ENCODE assay signal across 7 mouse cellular contexts in the genomic region with DNA sequence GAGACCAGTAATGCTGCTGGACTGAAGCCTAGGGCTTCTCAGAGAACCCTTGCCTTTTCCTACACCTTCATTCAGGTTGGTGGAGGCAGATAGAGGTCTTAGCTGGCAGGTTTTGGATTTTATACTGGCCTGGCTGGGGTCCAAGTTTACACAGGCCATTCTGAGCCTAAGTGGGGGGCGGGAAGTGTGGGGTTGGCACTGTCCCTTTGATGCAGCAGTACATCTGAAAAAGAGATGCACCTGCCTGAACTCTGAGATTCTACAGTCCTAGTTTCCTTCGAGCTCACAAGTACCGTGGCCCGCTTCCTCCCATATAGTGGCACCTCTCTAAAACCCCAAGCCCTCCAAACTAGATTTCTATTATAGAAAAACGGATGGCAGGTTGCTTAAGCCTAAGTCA. TPM values are rescaled to one million over a fixed set of nuclear protein-coding genes. Genes with fewer than 3 reads are reported as not detected.
DNase-seq lines count a peak whose midpoint lies in the region; ATAC-seq and TF ChIP-seq lines count a peak whose summit lies in the region.

No protein-coding gene starts in this region.

- no peak for TF ChIP-seq CTCF in lung, adult 2 months (IDR thresholded peaks at IDR 0.05; ENCODE audit: insufficient read depth, low read length)
- TF ChIP-seq CTCF in thymus, adult 2 months (IDR thresholded peaks at IDR 0.05; ENCODE audit: borderline replicate concordance, control insufficient read depth, extremely low read depth, insufficient read depth, low read length, poor library complexity), result no peak

- H3K9ac ChIP-seq in forebrain, embryonic 13.5 days, result no peak overlapping the region
- H3K9ac ChIP-seq in liver, embryonic 12.5 days, result no peak overlapping the region

- no peak for DNase-seq in lung, adult 2 months
- no peak for DNase-seq in lung, postnatal 36 days
- DNase-seq in thymus, adult 2 months, result peak; percentile 69
- DNase-seq in natural killer cell, adult 2 months (ENCODE audit: low spot score in 2 of 2), result no peak
- no peak for DNase-seq in adrenal gland, adult 18-20 months (ENCODE audit: low spot score in 2 of 2)

- H3K4me1 ChIP-seq in lung, adult 2 months (ENCODE audit: control insufficient read depth, insufficient read depth, low read length), result peaks cover 15% of the 10 kb centered on the region
- H3K4me1 ChIP-seq in forebrain, embryonic 13.5 days, result peaks cover 47% of the 10 kb centered on the region
- peaks cover 40% of the 10 kb centered on the region for H3K4me1 ChIP-seq in liver, embryonic 12.5 days
- peaks cover 43% of the 10 kb centered on the region for H3K4me1 ChIP-seq in thymus, adult 2 months (replicated peaks; ENCODE audit: control insufficient read depth, insufficient read depth, low read length)

- H3K27me3 ChIP-seq in forebrain, embryonic 13.5 days, result peaks cover 28% of the 10 kb centered on the region
- H3K27me3 ChIP-seq in liver, embryonic 12.5 days (replicated peaks), result peaks cover 58% of the 10 kb centered on the region
- H3K27me3 ChIP-seq in thymus, adult 2 months (ENCODE audit: control insufficient read depth, insufficient read depth, low read length), result no peaks in the 10 kb centered on the region

- H3K4me2 ChIP-seq in forebrain, embryonic 13.5 days, result peak overlapping the region; percentile 96
- peak overlapping the region; percentile 94 for H3K4me2 ChIP-seq in liver, embryonic 12.5 days

- H3K36me3 ChIP-seq in forebrain, embryonic 13.5 days (ENCODE audit: poor library complexity, severe bottlenecking), result no peaks in the 10 kb centered on the region
- no peaks in the 10 kb centered on the region for H3K36me3 ChIP-seq in liver, embryonic 12.5 days
- no peaks in the 10 kb centered on the region for H3K36me3 ChIP-seq in thymus, adult 2 months (ENCODE audit: control insufficient read depth, insufficient read depth, low read length)

- WGBS in lung, adult 2 months, result 27% methylated on average over 5 of the region's 5 CpGs
- WGBS in forebrain, embryonic 13.5 days, result 35% methylated on average over 5 of the region's 5 CpGs
- WGBS in liver, embryonic 12.5 days (ENCODE audit: insufficient replicate concordance), result 60% methylated on average over 5 of the region's 5 CpGs
- 4% methylated on average over 5 of the region's 5 CpGs for WGBS in thymus, adult 2 months

- no peak overlapping the region for H3K27ac ChIP-seq in forebrain, embryonic 13.5 days
- no peak overlapping the region for H3K27ac ChIP-seq in liver, embryonic 12.5 days
- H3K27ac ChIP-seq in thymus, adult 2 months (ENCODE audit: control insufficient read depth, insufficient read depth, low read length), result peak overlapping the region; percentile 98

- no peak for ATAC-seq in forebrain, embryonic 13.5 days
- no peak for ATAC-seq in liver, embryonic 12.5 days

- no peaks in the 10 kb centered on the region for H3K9me3 ChIP-seq in forebrain, embryonic 13.5 days (replicated peaks)
- H3K9me3 ChIP-seq in liver, embryonic 12.5 days (replicated peaks), result no peaks in the 10 kb centered on the region

- H3K4me3 ChIP-seq in lung, adult 2 months (replicated peaks; ENCODE audit: extremely low read depth, low read depth, low read length), result peak overlapping the region; percentile 77
- no peak overlapping the region for H3K4me3 ChIP-seq in forebrain, embryonic 13.5 days
- no peak overlapping the region for H3K4me3 ChIP-seq in liver, embryonic 12.5 days
- peak overlapping the region; percentile 81 for H3K4me3 ChIP-seq in thymus, adult 2 months (ENCODE audit: control insufficient read depth, insufficient read depth, low read length)

- no peak for TF ChIP-seq POLR2A in lung, adult 2 months (IDR thresholded peaks at IDR 0.05; ENCODE audit: borderline replicate concordance, extremely low read depth, low read depth, low read length)
- TF ChIP-seq POLR2A in thymus, adult 2 months (IDR thresholded peaks at IDR 0.05; ENCODE audit: control insufficient read depth, extremely low read depth, insufficient read depth, low read length, poor library complexity), result no peak

RNA-seq across cellular contexts. Expression of gene Impdh1, which starts 1.4 kb away (rescaled TPM):
- polyA plus RNA-seq in lung, adult 2 months (2012; rRNA removed), result 214 and 217 TPM in 2 replicates
- polyA plus RNA-seq in forebrain, embryonic 13.5 days (2015; fragmentation: Nextera tagmentation; extraction: Ambion mirVana), result 37.6 and 39.2 TPM in 2 replicates
- polyA plus RNA-seq in liver, embryonic 12.5 days (2016; fragmentation: Nextera tagmentation; extraction: Ambion mirVana), result 13.7 and 14.3 TPM in 2 replicates
- polyA plus RNA-seq in thymus, adult 2 months (2012; rRNA removed), result 323 and 354 TPM in 2 replicates
- 10 to 100 TPM; 49.6 to 63.7 TPM for total RNA-seq in adrenal gland, adult 18-20 months (2021)

RNA-seq across cellular contexts. Expression of gene Prrt4, which starts 35.4 kb away (rescaled TPM):
- polyA plus RNA-seq in lung, adult 2 months (2012; rRNA removed), result 10.8 and 12.2 TPM in 2 replicates
- 1.5 and 1.8 TPM in 2 replicates for polyA plus RNA-seq in forebrain, embryonic 13.5 days (2015; fragmentation: Nextera tagmentation; extraction: Ambion mirVana)
- polyA plus RNA-seq in liver, embryonic 12.5 days (2016; fragmentation: Nextera tagmentation; extraction: Ambion mirVana), result 0.07 and 0.12 TPM in 2 replicates
- polyA plus RNA-seq in thymus, adult 2 months (2012; rRNA removed), result 0.32 and 0.41 TPM in 2 replicates
- total RNA-seq in adrenal gland, adult 18-20 months (2021), result 1 to 10 TPM; 1.3 to 3.9 TPM

RNA-seq across cellular contexts. Expression of gene Rbm28, which starts 50.0 kb away (rescaled TPM):
- 6.5 and 10.8 TPM in 2 replicates for polyA plus RNA-seq in lung, adult 2 months (2012; rRNA removed)
- polyA plus RNA-seq in forebrain, embryonic 13.5 days (2015; fragmentation: Nextera tagmentation; extraction: Ambion mirVana), result 46.9 and 48.8 TPM in 2 replicates
- polyA plus RNA-seq in liver, embryonic 12.5 days (2016; fragmentation: Nextera tagmentation; extraction: Ambion mirVana), result 23.2 and 27.2 TPM in 2 replicates
- polyA plus RNA-seq in thymus, adult 2 months (2012; rRNA removed), result 9.9 and 13.0 TPM in 2 replicates
- total RNA-seq in adrenal gland, adult 18-20 months (2021), result 10 to 100 TPM; 32.4 to 34.3 TPM

RNA-seq across cellular contexts. Expression of gene Hilpda, which starts 57.5 kb away (rescaled TPM):
- 154 and 155 TPM in 2 replicates for polyA plus RNA-seq in lung, adult 2 months (2012; rRNA removed)
- polyA plus RNA-seq in forebrain, embryonic 13.5 days (2015; fragmentation: Nextera tagmentation; extraction: Ambion mirVana), result 38.3 and 38.6 TPM in 2 replicates
- 19.1 and 20.0 TPM in 2 replicates for polyA plus RNA-seq in liver, embryonic 12.5 days (2016; fragmentation: Nextera tagmentation; extraction: Ambion mirVana)
- 31.3 and 35.9 TPM in 2 replicates for polyA plus RNA-seq in thymus, adult 2 months (2012; rRNA removed)
- 1 to 10 TPM; 3.9 to 6.7 TPM for total RNA-seq in adrenal gland, adult 18-20 months (2021)

Comparison
In these comparisons a context has a peak if more than half of its experiments do, and no peak if none do; other contexts are left out.
1. H3K4me3 ChIP-seq: peak in lung, adult 2 months (single experiment) and thymus, adult 2 months (single experiment); none in forebrain, embryonic 13.5 days (single experiment) and liver, embryonic 12.5 days (single experiment).